Mouse (Mus musculus): ENCODE results near the gene Smchd1. TPM values are rescaled to one million over a fixed set of nuclear protein-coding genes. Genes with fewer than 3 reads are reported as not detected.

Smchd1 gene
- total and polyA plus RNA-seq, 2 experiments from 2014 or later = 33.9 to 42.2 TPM

- H3K36me3 ChIP-seq (ENCODE audit: insufficient read depth, low read length) = peaks cover 11% of the 10 kb centered on the region; the same call in 1 of the 2 replicates
- 88% methylated on average over 3 of the region's 3 CpGs for WGBS
- no peak overlapping the region for H3K27ac ChIP-seq
- no peaks in the 10 kb centered on the region for H3K9me3 ChIP-seq (ENCODE audit: low read length)
- no peak overlapping the region for H3K4me3 ChIP-seq (ENCODE audit: low read length)
- H3K27me3 ChIP-seq (ENCODE audit: insufficient read depth, low read length) = no peaks in the 10 kb centered on the region
- no peak overlapping the region for H3K4me2 ChIP-seq (ENCODE audit: low read depth, low read length)
- no peak overlapping the region for H3K9ac ChIP-seq (replicated peaks; ENCODE audit: low read length)
- H3K4me1 ChIP-seq (ENCODE audit: insufficient read depth, low read length) = no peaks in the 10 kb centered on the region
- ATAC-seq (no peak), DNase-seq (ENCODE audit: low spot score) (no peak)
- TF ChIP-seq CTCF (IDR thresholded peaks at IDR 0.05; ENCODE audit: low read depth) = no peak
These were observed 87.7 kb downstream of the Smchd1 start for GRCm38 (mm10) chr17:71387401-71387800.

GRCm38 (mm10) chr17:71380346-71380745 lies 94.8 kb downstream of the Smchd1 start:
- Histone ChIP-seq H3K36me3 (ENCODE audit: insufficient read depth, low read length) (peaks cover 5% of the 10 kb centered on the region; the same call in 1 of the 2 replicates), H3K9ac (replicated peaks; ENCODE audit: low read length) (no peak overlapping the region), H3K27me3 (ENCODE audit: insufficient read depth, low read length) (no peaks in the 10 kb centered on the region), H3K9me3 (ENCODE audit: low read length) (no peaks in the 10 kb centered on the region), H3K27ac (no peak overlapping the region), H3K4me3 (ENCODE audit: low read length) (no peak overlapping the region), H3K4me2 (ENCODE audit: low read depth, low read length) (no peak overlapping the region), H3K4me1 (ENCODE audit: insufficient read depth, low read length) (no peaks in the 10 kb centered on the region)
- WGBS = 88% methylated on average over 14 of the region's 14 CpGs
- DNase-seq (ENCODE audit: low spot score) (no peak), ATAC-seq (no peak)
- no peak for TF ChIP-seq CTCF (IDR thresholded peaks at IDR 0.05; ENCODE audit: low read depth)

GRCm38 (mm10) chr17:71377901-71378300 lies 97.2 kb downstream of the Smchd1 start:
- WGBS = 63% methylated on average over 4 of the region's 4 CpGs
- Histone ChIP-seq H3K27me3 (ENCODE audit: insufficient read depth, low read length) (no peaks in the 10 kb centered on the region), H3K4me3 (ENCODE audit: low read length) (no peak overlapping the region), H3K27ac (no peak overlapping the region), H3K4me1 (ENCODE audit: insufficient read depth, low read length) (no peaks in the 10 kb centered on the region), H3K9me3 (ENCODE audit: low read length) (no peaks in the 10 kb centered on the region), H3K4me2 (ENCODE audit: low read depth, low read length) (no peak overlapping the region), H3K9ac (replicated peaks; ENCODE audit: low read length) (no peak overlapping the region), H3K36me3 (ENCODE audit: insufficient read depth, low read length) (peaks cover 5% of the 10 kb centered on the region; the same call in 1 of the 2 replicates)
- DNase-seq (ENCODE audit: low spot score) = no peak
- no peak for ATAC-seq
- no peak for TF ChIP-seq CTCF (IDR thresholded peaks at IDR 0.05; ENCODE audit: low read depth)

GRCm38 (mm10) chr17:71355526-71355925 lies 119.6 kb downstream of the Smchd1 start:
- ATAC-seq = no peak
- Histone ChIP-seq H3K9me3 (ENCODE audit: low read length) (no peaks in the 10 kb centered on the region), H3K27ac (no peak overlapping the region), H3K4me2 (ENCODE audit: low read depth, low read length) (no peak overlapping the region), H3K4me1 (ENCODE audit: insufficient read depth, low read length) (no peaks in the 10 kb centered on the region), H3K36me3 (ENCODE audit: insufficient read depth, low read length) (peaks cover 7% of the 10 kb centered on the region; the same call in 1 of the 2 replicates), H3K4me3 (ENCODE audit: low read length) (no peak overlapping the region), H3K27me3 (ENCODE audit: insufficient read depth, low read length) (no peaks in the 10 kb centered on the region), H3K9ac (replicated peaks; ENCODE audit: low read length) (no peak overlapping the region)
- no peak for TF ChIP-seq CTCF (IDR thresholded peaks at IDR 0.05; ENCODE audit: low read depth)
- no peak for DNase-seq (ENCODE audit: low spot score)
- WGBS = 83% methylated on average over 3 of the region's 3 CpGs

GRCm38 (mm10) chr17:71354205-71354604 lies 120.9 kb downstream of the Smchd1 start:
- WGBS = 94% methylated on average over 11 of the region's 11 CpGs
- DNase-seq (ENCODE audit: low spot score) = no peak
- no peak for TF ChIP-seq CTCF (IDR thresholded peaks at IDR 0.05; ENCODE audit: low read depth)
- ATAC-seq = no peak
- H3K4me1 ChIP-seq (ENCODE audit: insufficient read depth, low read length) = no peaks in the 10 kb centered on the region
- H3K27ac ChIP-seq = no peak overlapping the region
- no peaks in the 10 kb centered on the region for H3K27me3 ChIP-seq (ENCODE audit: insufficient read depth, low read length)
- no peak overlapping the region for H3K4me3 ChIP-seq (ENCODE audit: low read length)
- H3K9me3 ChIP-seq (ENCODE audit: low read length) = no peaks in the 10 kb centered on the region
- H3K36me3 ChIP-seq (ENCODE audit: insufficient read depth, low read length) = peaks cover 11% of the 10 kb centered on the region
- no peak overlapping the region for H3K9ac ChIP-seq (replicated peaks; ENCODE audit: low read length)
- no peak overlapping the region for H3K4me2 ChIP-seq (ENCODE audit: low read depth, low read length)

GRCm38 (mm10) chr17:71348188-71348587 lies 127.0 kb downstream of the Smchd1 start:
- Histone ChIP-seq H3K9ac (replicated peaks; ENCODE audit: low read length) (no peak overlapping the region), H3K4me2 (ENCODE audit: low read depth, low read length) (no peak overlapping the region), H3K27ac (no peak overlapping the region), H3K4me3 (ENCODE audit: low read length) (no peak overlapping the region), H3K27me3 (ENCODE audit: insufficient read depth, low read length) (no peaks in the 10 kb centered on the region), H3K4me1 (ENCODE audit: insufficient read depth, low read length) (no peaks in the 10 kb centered on the region), H3K36me3 (ENCODE audit: insufficient read depth, low read length) (peaks cover 16% of the 10 kb centered on the region), H3K9me3 (ENCODE audit: low read length) (no peaks in the 10 kb centered on the region)
- 62% methylated on average over 3 of the region's 3 CpGs for WGBS
- no peak for ATAC-seq
- TF ChIP-seq CTCF (IDR thresholded peaks at IDR 0.05; ENCODE audit: low read depth) = no peak
- no peak for DNase-seq (ENCODE audit: low spot score)

- Histone ChIP-seq H3K4me1 (ENCODE audit: insufficient read depth, low read length) (no peaks in the 10 kb centered on the region), H3K4me2 (ENCODE audit: low read depth, low read length) (no peak overlapping the region), H3K9ac (replicated peaks; ENCODE audit: low read length) (no peak overlapping the region), H3K9me3 (ENCODE audit: low read length) (no peaks in the 10 kb centered on the region), H3K27me3 (ENCODE audit: insufficient read depth, low read length) (no peaks in the 10 kb centered on the region), H3K36me3 (ENCODE audit: insufficient read depth, low read length) (peaks cover 4% of the 10 kb centered on the region; the same call in 1 of the 2 replicates), H3K4me3 (ENCODE audit: low read length) (no peak overlapping the region), H3K27ac (no peak overlapping the region)
- WGBS = 85% methylated on average over 3 of the region's 3 CpGs
- no peak for DNase-seq (ENCODE audit: low spot score)
- TF ChIP-seq CTCF (IDR thresholded peaks at IDR 0.05; ENCODE audit: low read depth) = no peak
- no peak for ATAC-seq
These were observed 133.1 kb downstream of the Smchd1 start for GRCm38 (mm10) chr17:71342006-71342405.
